Mouse (Mus musculus) C2C12 (cell line): ENCODE data around the gene Trpc3.

Experiments
- CTCF ChIP-seq: IDR thresholded peaks from one replicate; pipeline ENCODE4 v1.5.1; 2011; ENCODE audit not compliant: control insufficient read depth, insufficient read depth, insufficient read length
- FOSL1 ChIP-seq: IDR thresholded peaks from one replicate; pipeline ENCODE4 v1.8.0; 2011; ENCODE audit warnings: mild to moderate bottlenecking, low read length; ENCODE audit not compliant: poor library complexity, insufficient read depth, severe bottlenecking

DNA sequence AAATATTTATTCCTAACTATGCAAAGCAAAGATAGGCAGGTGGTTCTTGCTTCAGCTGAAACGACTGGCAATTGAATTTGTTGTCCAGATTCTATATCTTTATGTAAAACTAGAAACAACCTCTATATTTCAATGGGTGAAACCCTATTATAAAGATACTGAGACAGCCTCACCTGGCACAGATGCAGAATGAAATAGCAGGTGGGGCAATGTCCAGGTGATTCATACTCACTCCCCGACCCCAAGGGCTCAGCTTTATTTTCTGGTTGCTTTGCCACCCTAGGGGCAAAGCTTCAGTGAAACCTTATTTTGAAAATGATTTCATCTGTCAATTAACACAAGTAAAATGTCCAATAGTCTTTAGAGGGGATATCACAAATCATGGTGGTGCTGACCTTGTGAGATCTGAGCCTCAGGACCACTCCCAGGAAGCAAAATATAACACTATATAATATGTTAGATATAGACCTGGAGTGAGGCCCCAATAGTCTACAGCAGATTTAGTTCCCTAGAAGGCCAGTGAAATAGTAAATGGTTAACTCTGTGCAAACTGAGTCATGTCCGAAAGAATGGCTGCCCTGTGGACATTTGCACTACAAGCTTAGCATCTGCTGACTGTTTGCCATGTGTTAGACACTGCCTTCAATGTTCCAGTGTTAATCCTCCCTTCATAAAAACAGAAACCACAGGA, 45.3 kb downstream of the Trpc3 start:
- TF ChIP-seq CTCF (no peak), FOSL1 (no peak)
